Mouse (Mus musculus): ENCODE results near the gene Rasl10a. TPM values are rescaled to one million over a fixed set of nuclear protein-coding genes. Genes with fewer than 3 reads are reported as not detected.
"Not testable (repeated sequence)": the region's sequence is repeated elsewhere in the genome, so short reads cannot be mapped to it uniquely, and the experiment has no call there.

Gene Rasl10a
- total RNA-seq, 1 experiment from 2014 or later, result 1.9 TPM

GRCm38 (mm10) chr11:5065056-5065821 lies 7.3 kb downstream of the Rasl10a start, which contains the start of gene Gas2l1:
Gas2l1 (minus strand) TSS chr11:5065327.
- no peak for ATAC-seq (ENCODE audit: extremely low read depth, insufficient number of reproducible peaks, low FRiP score, poor library complexity, severe bottlenecking)

DNA sequence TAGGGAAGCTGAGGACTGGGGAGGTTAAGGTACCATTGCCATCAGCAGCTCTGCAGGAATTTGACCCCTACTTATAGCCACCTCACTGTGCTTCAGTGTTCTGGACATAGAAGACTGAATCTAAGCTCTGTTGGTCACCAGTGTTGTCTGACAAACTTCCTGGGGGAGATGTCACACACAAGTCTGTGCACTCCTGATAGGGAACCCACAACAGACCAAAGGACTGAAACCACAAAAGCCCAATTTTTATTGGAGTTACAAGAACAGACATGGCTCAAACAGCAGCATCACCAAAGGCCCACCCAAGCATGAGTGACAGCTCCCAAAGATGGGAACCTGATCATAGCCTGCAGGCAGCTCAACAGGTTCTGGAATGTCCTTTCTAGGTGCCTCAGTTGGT lies 9.1 kb downstream of the Rasl10a start:
- no peak for ATAC-seq (ENCODE audit: extremely low read depth, insufficient number of reproducible peaks, low FRiP score, poor library complexity, severe bottlenecking)

DNA sequence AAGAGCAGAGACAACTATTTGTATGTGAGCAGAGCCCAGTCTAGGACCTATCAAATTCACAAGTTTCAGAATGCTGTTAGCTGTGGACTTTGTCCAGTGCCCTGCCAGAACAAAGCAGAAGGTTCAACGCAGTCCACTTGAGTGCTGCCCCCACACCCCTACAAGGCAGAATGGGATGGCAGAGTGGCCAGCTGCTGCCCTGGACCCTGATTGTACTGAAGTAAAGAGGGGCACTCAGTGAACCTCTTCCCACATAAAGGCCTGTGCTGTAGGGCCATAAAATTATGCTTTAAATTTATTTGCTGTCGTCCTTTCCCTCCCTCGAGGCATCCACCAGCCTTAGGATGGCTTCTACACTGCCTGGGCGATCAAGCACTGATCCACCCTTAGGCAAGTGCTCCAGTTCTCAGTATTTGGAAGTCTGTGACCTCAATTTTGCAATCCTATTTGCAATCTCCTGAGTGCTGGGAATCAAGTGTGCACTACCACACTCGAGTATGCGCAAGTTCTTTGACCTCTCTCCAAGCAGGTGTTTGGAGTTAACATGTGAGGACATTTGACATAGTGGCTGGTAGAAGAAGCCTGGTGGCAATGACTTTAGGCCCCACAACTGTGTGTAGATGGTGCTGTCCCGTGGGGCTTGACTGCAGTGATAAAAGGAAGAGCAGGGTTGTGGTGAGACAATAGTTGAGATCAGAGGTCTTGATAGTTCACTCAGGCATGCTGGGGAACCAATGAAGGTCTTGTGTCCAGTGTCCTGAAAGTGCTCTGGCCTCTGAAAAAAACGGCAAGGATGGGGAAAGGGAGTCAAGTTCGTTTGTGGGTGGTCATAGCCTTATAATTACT lies 10.4 kb downstream of the Rasl10a start:
- ATAC-seq (ENCODE audit: extremely low read depth, insufficient number of reproducible peaks, low FRiP score, poor library complexity, severe bottlenecking), result no peak

DNA sequence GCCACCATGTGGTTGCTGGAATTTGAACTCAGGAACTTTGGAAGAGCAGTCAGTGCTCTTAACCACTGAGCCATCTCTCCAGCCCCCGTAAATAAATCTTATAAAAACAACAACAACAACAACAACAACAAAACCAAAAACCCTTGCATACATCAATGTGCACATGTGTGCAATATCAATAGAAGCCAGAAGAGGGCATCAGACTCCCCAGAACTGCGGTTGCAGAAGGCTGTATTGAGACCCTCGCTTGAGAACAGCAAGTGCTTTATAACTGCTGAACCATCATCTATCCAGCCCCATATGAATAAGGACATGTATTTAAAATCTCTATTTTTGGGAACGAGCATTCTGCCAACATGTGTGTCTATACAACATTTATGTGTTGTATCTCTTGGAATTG lies 17.0 kb downstream of the Rasl10a start:
- ATAC-seq (ENCODE audit: extremely low read depth, insufficient number of reproducible peaks, low FRiP score, poor library complexity, severe bottlenecking), result no peak

- no peak for ATAC-seq (ENCODE audit: extremely low read depth, insufficient number of reproducible peaks, low FRiP score, poor library complexity, severe bottlenecking)
Measured at GRCm38 (mm10) chr11:5075760-5076159, 17.8 kb downstream of the Rasl10a start.

DNA sequence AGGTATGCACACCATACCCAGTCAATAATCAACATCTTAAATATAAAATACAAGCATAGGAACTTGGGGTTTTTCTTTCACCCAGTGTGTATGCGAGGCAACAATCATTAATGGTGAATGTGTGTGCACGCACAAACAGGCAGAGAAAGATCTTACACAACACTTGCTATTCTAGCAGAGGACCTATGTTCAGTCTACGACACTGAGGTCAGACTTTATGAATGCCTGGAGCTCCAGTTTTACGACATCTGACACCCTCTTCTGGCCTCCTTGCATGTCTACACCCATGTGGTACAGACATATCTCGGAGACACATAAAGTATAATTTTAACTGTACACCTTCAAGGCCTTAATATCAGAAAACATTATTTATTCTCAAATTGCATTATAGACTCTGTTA lies 18.9 kb downstream of the Rasl10a start:
- not testable (repeated sequence) for ATAC-seq (ENCODE audit: extremely low read depth, insufficient number of reproducible peaks, low FRiP score, poor library complexity, severe bottlenecking)

GRCm38 (mm10) chr11:5089147-5089546 lies 31.2 kb downstream of the Rasl10a start:
- no peak for ATAC-seq (ENCODE audit: extremely low read depth, insufficient number of reproducible peaks, low FRiP score, poor library complexity, severe bottlenecking)

DNA sequence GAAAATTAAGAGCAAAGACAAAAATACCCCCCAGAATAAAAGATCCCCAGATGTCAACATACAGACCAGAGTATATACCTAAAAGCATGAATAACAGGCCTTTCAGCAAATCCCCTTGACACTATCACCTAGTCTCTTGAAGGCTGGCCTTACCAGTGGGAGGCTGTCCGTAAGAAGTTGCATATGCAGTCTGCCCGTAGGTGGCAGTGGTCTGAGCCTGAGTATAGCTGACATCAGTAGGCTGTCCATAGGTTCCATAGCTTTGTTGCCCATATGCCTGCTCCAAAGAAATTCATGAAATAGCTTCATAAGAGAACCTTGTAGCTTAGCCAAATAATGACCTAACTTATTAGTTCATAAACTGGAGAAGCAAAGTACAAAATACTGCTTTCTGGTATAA lies 33.8 kb downstream of the Rasl10a start:
- ATAC-seq (ENCODE audit: extremely low read depth, insufficient number of reproducible peaks, low FRiP score, poor library complexity, severe bottlenecking), result 0 out of 2 replicates have a peak, but pooled peaks have one; percentile 30

DNA sequence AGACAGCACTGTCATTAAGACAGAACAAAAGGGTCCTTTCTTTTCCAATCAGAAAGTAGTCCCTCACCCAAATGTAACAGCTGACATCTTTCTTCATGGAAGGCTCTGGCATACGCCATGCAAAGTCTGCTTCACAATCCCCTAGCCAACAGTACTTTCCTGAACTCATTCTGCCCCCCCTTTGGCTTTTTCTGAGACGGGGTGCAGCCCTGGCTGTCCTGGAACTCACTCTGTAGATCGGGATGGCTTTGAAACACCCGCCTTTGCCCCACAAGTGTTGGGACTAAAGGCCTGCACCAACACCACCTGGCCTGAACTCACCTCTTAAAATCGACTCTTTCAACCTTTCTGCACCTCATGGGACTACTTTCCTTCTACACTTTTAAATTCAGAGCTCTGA lies 37.9 kb downstream of the Rasl10a start:
- no peak for ATAC-seq (ENCODE audit: extremely low read depth, insufficient number of reproducible peaks, low FRiP score, poor library complexity, severe bottlenecking)

GRCm38 (mm10) chr11:5096480-5097020 lies 38.6 kb downstream of the Rasl10a start:
- ATAC-seq (ENCODE audit: extremely low read depth, insufficient number of reproducible peaks, low FRiP score, poor library complexity, severe bottlenecking), result no peak

DNA sequence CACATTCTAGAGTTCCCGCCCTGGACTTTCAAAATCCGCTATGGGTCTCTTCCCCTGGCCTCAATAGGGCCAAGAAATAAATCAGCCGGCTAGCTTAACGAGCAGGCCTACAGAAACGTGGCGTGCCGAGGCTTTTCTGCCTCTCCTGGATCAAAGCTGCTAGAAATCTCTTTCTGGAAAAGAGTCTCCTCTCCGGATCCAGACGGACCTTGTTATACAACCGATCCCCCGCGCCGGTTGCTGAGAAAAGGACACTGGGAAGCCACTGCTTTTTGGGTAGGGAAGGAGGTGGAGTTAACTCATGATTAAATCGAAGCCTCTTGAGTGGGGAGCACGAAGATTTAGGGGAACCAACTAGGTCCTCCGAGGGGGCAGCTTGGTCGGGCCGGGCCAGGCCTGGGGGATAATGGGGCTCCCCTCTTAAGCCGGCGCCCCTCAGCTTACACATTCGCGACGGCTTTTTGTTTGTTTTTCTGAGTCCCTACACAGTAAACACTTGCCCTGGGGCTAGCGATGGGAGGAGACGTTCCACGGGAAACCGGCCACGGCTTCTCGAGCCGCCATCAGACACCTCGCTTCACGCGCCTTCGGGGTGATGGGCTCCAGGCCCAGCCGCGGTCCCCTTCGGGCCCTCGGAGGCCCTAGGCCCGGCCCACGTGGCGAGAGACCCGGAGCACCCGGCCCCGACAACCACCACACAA lies 40.3 kb downstream of the Rasl10a start:
- no peak for ATAC-seq (ENCODE audit: extremely low read depth, insufficient number of reproducible peaks, low FRiP score, poor library complexity, severe bottlenecking)

DNA sequence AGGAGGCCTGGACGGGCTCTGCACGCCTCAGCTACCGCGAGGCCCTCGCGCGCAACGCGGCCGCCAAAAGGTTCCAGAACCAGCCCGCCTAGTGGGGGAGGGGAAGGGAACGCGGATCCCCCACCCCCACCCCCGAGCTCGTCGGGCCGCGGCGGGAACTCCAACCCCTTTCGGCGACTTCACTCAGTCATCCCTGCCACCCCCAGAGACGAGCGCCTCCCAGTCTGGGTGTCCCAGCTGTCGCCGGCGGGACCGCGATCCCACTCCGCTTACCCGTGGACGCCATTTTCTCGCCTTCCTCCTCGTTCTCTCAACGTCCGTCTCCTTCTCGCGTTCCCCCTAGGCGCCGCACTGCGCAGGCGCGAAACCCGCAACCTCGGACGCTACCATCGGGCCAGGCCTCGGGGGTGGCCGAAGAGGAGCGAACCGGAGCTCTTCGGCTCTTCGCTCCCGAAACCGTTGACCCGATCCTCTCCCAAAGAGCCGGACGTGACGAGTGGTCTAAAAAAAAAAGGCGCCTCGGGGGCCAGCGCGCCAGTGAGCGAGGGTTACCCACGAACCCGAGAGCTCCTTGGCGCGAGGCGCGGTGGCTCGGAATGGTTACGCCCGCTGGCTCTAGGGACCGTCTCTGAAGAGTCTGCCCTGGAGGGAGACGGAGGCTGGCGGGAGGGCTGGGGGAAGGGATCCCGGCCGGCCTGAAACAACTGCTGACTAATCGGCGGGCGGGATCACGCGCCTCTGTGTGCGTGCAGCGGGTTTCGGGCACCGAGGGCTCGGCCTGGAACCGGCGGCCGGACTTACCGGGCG lies 41.0 kb downstream of the Rasl10a start, which contains the start of the genes Rhbdd3 and Ewsr1:
Rhbdd3 (plus strand) TSS at position 191 of the 807 bp plus-strand sequence.
Ewsr1 (minus strand) TSS at position 531 of the 807 bp plus-strand sequence.
- ATAC-seq (ENCODE audit: extremely low read depth, insufficient number of reproducible peaks, low FRiP score, poor library complexity, severe bottlenecking), result peak; percentile 83

DNA sequence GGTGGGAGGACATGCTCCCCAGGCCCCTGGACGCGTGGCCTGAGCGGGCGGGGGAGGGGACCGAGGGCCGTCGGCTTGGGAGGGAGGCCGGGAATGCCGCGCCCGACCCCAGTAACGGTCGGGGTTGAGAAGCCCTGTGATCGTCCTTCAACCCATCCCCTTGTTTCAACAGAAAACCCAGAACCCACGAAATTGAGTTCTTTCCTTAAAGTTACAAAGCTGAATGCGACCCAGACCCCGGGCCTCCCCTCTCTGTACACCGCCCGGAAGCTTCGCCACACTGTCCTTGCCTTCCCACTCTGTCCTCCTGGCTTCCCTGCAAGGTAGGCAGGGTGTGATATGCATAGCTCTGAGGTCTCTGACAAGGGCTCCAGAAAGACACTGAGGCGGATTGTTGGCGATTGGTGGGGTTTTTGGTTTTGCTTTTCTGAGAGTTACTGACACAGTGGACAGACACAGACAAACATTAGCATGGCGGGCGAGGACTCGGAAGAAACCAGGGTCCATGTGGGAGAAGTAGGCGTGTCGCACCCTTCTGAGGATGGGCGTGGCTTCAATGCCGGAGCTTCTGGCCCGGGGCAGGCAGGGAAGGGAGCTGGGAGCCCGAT lies 41.8 kb downstream of the Rasl10a start:
- ATAC-seq (ENCODE audit: extremely low read depth, insufficient number of reproducible peaks, low FRiP score, poor library complexity, severe bottlenecking), result peak; percentile 27; the same call in 1 of the 2 replicates

- ATAC-seq (ENCODE audit: extremely low read depth, insufficient number of reproducible peaks, low FRiP score, poor library complexity, severe bottlenecking), result no peak
Measured at GRCm38 (mm10) chr11:5100283-5100682, 42.4 kb downstream of the Rasl10a start.

GRCm38 (mm10) chr11:5100801-5101200 lies 42.9 kb downstream of the Rasl10a start:
- no peak for ATAC-seq (ENCODE audit: extremely low read depth, insufficient number of reproducible peaks, low FRiP score, poor library complexity, severe bottlenecking)

DNA sequence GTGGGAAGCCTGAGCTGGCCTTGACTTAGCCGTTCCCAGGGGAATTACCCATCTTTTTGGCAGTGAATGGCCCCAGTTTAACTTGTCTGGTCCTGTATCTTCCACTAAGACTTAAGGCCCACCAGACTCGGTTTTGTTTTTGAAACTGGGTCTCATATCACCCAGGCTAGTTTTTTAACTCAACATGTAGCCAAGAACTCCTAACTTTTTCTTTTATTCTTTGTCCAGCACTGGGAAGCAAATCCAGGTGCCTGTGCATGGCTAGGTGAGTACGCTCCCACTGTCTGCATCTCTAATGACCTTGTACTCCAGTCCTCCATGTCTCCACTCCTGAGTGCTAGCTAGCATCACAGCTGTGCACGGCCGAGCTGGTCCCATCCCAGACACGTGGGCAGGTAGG lies 43.7 kb downstream of the Rasl10a start:
- ATAC-seq (ENCODE audit: extremely low read depth, insufficient number of reproducible peaks, low FRiP score, poor library complexity, severe bottlenecking), result no peak

DNA sequence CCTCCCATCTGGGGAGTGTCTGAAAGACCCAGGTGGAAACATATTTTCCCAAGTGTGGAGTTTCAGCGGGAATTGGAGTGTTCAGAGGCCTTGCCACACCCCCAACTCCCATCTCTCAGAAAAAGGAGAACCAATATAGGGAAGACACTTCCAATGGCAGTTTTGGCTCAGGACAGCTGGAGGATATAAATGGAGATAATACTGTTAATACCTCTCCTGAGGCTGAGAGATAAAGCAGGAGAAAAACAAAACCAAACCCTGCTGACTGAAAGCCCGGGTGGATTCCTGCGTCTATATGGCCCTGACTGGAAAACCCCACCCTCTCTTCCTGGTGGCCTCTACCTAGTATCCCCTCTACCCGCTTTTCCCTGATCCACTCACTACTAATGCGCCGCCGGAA lies 44.5 kb downstream of the Rasl10a start:
- no peak for ATAC-seq (ENCODE audit: extremely low read depth, insufficient number of reproducible peaks, low FRiP score, poor library complexity, severe bottlenecking)

GRCm38 (mm10) chr11:5103986-5104509 lies 46.1 kb downstream of the Rasl10a start:
- no peak for ATAC-seq (ENCODE audit: extremely low read depth, insufficient number of reproducible peaks, low FRiP score, poor library complexity, severe bottlenecking)
